Mouse (Mus musculus) gonadal fat pad, adult 2 months (tissue): ENCODE results near the gene Pcdh15. TPM values are rescaled to one million over a fixed set of nuclear protein-coding genes. Genes with fewer than 3 reads are reported as not detected.

ENCODE experiments used
- DNase-seq: peaks from one replicate; pipeline ENCODE4 v3.0.0-alpha.2; 2012; ENCODE audit warnings: low read depth
- polyA plus RNA-seq: library from polyadenylated mRNA; depleted of rRNA; stranded (reverse); fragments of >200 nt; gene quantifications from 2 replicates; pipeline ENCODE4 v1.2.3, GENCODE M21; 2012; rRNA removed

Gene Pcdh15
- polyA plus RNA-seq = 0.01 TPM in 1 of 2 replicates, not detected in the other

DNA sequence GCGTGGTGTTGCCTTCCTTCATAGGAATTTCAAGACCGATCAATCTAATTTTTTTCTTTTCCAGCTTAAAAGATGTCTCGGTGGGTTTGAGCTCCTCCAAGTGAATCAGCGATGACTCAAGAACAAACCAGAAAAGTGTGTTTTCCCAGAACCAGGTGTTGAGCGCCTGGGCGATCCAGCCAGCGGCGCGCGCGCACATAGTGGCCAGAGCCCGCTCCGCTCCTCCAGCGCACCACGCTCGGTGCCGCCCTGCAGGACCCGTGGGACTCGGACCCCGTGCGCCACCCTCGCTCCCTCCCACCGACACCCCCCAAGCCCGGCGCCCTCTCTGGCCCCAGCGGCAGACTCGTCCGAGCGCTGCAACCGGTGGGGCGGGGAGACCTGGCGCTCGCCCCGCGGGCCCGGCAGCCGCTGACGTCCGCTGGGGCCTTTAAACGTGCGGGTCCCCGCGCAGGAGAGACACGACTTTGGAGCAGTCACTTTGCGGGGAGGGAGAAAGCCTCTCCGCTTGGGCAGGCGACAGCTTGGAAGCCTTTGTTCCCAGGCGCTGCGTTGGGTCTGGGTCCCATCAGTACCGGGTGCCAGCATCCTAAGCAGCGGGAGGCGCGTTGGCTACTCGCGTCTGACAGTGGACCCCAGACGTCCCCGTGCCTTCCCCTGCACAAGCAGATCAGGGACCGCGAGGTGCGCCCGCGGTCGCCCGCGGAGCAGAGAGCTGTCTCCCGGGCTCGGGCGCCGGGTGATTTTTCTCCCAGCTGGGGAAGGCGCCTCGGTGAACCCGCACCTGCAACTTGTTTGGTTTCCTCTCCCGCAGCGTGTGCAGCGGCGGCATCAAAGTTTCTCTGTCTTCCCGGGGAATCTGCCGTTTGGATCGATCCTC is at the start of gene Pcdh15:
Pcdh15 (plus strand) TSS at position 377 of the 880 bp plus-strand sequence.
- no peak for DNase-seq

DNA sequence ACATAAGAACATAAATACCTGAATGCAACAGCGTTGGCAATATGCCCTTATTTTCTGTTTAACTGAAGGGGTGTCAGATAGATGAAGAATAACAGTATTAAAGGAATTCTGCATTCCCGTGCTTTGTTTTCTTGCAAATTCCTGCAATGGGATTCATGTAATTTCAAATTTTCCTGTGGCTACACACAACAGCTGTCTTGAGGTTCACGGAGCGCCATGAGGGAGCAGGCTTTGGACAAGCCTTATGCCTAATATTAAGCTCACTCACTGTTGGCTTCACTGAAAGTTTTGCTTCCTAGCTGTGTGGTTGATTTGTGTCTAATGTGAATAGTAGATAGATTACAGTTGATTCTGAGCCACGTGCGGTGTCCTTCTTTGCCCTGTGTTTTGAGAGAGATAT is 47.1 kb upstream of the Pcdh15 start:
- DNase-seq = no peak

DNA sequence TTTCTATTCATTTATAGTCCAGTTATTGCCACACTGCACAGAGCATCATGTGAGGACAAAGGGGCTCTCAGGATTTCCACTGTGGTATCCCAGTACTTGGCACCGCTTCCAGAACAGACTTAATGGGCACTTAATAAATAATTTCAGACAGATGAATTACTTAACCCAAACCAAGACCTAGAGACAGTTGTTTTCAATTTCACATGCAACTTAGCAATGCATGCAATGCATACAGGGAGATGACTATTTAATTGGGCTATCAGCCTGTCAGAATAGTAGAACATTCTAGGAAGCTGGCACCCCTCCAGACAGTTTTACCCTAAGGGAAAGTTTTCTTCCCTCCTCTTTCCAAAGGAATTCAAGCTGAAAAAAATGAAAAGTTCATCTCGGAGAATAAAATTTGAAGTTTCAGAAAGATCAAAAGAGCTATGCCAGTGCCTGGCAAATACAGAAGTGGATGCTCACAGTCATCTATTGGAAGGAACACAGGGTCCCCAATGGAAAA is 39.4 kb upstream of the Pcdh15 start:
- DNase-seq = no peak

DNA sequence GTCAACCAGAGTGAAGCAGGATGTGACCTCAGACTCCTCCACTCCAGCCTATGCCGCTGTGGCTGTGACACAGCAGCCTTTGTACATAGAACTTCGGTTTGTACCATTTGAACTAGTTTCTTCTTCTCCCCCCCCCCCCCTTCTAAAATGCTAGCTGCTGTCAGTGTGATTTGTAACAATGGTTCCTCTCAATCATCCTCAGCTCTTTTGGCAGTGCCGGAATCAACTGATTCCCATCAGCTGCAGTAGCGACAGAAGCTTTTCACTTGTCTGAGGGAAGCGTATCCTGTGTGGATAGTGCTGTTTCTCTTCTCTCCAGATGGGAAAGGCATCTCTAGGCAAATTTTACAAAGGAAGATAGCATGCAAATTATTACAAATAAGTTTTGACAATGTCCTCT is 12.4 kb upstream of the Pcdh15 start:
- DNase-seq = no peak

DNA sequence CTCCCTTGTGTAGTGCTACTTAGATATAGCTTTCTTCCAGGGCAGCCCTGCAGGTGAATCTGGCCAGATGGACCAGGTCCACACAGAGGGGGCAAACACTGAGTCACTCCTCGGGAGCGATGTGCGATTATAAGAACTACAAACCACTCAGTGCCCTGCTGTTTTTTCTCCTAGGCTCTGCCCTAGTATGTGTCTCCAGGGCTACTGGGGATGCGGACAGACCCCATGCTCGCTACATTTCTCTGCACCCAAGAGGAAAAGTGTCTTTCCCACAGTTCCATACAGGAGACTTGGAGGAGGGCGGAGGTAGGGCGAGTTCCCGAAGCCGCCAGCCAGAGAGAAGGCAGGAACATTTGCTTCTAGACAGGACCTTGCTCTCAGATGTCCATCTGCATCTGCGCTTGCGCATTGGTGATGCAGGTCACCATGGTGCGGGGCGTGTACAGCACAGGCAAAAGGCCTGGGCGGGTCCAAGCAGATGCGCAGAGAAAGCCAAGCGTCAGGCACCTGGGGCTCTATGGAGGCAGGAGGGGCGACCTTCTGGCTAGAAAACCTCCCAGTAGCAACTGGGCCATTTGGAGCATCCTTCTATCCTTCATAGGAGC is 2.5 kb upstream of the Pcdh15 start:
- no peak for DNase-seq

DNA sequence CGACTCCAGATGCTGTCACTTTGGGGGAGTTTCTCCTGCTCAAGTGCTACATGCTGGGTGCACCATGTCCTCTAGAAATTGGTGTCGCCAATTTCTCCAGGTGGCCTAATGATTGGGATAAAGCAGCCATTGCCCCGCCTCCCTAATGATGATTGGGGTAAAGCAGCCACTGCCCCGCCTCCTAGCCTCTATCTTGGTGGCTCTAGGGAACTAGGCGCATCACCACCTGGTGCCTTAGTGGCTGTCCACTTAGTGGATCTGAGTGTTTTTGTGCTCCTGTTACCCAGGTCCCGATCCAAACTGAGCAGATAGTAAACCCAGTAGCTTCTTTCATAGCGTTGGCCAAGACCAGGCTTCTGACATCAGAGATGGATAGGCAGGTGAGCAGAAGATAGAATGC is 2.0 kb upstream of the Pcdh15 start:
- DNase-seq = no peak

DNA sequence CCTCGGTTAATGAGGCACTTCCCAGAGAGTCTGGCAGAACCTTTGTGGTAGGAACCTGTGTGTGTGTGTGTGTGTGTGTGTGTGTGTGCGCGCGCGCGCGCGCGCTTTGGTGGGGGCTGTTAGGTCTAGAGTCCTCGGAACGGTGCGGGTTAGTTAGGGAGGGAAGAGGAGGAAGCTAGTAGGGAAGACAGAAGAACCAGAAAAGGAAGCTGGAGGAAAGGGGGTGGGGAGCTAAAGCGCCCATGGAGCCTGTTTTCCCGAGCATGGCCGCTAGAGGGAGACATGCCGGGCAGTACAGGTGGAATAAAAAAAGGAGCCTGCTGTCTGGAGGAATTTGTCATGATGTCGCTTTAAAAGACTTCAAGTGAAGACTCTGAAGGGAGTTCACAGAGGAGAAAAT is 1.2 kb upstream of the Pcdh15 start:
- DNase-seq = no peak

DNA sequence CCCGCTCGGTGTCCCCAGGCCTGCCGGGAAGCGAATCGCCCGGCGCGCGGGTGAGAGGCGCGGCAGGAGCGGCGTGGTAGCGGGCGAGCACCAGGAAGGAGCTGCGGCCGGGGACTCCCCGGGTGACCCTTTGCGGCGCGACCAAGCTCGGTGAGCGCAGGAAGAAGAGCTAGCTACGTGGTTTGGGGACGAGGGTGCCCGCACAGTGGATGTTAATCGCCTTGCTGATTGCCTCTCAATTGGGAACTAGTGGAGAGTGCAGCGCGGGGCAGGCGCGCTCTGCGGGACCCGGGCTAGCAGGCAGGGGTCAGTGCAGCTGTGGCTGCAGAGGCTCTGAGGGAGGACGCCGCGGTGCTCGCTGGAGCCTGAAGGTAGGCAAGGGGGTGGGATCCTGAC is 702 bp downstream of the Pcdh15 start:
- no peak for DNase-seq

DNA sequence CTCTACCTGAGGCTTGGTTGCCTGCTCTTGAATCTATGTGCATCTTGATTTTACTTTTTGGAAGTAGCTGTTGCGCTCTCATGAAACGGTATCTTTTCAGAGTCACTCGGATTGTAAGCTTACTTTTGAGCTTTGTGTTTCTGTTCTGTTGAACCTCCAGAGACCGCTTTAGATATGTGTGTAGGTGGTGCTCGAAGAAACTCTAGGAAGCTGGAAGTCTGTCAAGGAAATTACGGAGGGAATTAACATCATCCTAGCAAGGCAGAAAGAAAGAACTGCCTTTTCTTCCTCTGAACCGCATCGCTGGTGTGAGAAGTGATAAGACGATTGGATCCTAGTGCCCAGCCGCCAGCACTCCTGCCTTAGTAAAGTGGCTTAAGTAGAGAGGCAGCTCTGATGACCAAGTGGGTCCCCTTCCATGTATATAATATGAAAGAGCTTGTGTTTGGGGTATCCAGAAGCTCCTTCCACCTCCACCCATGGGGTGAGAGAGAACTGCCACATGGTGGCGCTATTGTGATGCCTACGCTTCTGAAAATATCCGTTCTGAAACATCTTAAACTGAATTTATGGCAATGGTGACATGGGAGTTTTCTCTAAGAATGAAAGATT is 4.3 kb downstream of the Pcdh15 start:
- DNase-seq = no peak

DNA sequence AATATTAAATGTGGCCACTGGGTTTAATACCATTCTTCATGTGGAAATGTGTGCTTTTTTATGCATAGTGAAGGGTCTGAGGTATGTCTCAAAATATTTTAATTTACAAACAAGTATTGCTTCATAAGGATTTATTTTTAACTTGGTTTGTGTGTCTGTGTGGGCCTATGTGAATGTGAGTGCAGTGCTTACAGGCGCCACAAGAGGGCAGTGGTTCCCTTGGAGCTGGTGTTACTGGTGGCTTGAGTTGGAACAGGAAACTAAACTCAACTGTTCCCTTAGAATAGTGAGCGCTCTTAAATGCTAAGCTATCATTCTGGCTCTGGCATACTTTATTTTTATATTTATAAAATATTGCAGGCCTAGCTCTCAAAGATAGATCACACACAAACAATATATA is 6.8 kb downstream of the Pcdh15 start:
- DNase-seq = no peak

DNA sequence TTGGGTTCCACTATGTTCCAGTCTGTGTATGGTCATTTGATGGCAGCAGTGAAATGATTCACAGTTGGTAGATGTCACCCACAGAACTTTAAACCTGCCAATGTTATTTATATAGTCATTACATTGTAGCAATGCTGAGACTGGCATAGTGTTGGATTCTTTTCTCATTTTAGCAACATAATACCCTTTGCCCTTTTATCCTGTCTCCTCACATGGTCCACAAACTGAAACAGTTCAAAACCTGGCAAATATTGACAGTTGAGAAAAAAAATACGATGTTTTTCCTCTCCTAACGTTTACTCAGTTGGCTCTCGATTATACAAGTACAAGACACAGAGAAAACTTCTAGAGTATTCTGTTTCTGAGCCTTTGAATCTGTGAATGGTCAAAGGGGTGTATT is 38.8 kb downstream of the Pcdh15 start:
- DNase-seq = no peak

DNA sequence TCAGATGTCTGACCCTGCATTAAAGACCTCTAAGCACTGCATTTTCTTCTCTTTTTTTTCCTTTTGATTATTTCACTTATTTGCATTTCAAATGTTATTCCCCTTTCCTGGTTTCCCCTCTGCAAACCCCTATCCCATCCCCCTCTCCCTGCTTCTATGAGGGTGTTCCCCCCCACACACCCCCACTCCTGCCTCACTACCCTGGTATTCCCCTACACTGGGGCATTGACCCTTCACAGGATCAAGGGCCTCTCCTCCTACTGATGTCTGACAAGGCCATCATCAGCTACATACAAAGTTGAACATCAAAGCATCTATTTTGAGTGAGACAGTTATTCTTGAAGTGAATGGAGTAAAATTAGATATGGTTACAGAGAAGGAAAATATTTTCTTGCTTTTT is 48.4 kb downstream of the Pcdh15 start:
- no peak for DNase-seq

DNA sequence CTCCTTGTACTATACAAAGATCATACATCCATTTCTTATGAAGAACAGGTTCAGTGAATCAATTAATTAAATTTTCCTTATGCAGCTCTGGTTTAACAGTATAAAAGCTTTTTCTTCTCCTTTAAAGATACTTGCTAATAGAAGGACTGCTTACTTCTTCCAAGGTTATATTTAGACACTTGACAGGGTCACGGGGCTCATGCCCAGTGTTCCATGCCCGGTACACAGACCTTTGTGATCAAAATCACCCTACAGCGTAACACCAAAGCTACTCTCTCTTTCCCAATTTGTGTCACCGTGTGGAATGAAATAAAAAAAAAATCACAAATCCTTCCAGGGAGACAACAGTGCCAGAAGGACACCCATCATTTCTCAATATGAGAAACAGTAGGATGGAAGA is 48.8 kb downstream of the Pcdh15 start:
- DNase-seq = no peak

DNA sequence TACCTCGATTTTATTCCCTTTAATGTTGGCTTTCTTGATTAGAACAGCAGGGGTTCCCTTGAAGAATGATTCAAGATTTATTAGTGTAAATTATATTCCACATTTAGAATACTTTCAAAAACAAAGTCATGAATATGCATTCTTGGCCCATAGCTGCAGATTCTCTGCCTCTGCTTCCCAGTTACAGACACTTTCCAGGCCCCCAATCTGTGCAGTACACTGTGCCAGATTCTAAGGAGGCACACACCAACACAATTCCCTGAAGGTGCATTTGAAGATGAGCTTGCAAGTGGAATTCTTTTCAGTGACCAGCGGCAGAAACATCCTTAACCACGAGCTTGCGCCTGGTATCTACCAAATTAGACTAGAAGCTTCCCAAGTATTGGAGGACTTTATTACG is 55.4 kb downstream of the Pcdh15 start:
- DNase-seq = no peak

DNA sequence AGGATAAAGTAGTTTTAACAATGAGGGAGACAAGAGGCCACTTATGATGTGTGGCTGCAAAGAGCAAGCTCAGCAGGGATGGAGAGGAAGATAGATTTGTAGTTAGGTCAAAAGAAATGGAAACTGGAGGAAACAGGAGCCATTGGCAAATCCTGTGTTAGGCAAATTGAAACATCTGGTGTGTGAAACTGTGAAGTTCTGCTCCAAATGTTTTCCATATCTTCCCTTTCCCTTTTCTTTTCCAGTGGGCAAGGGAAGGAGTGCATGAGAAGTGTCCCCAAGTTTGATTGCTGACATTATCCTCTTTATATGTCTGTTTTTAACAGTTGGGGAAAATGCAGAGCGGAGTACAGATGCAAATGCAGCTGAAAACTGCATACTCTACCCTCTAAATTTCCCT is 62.6 kb downstream of the Pcdh15 start:
- no peak for DNase-seq

DNA sequence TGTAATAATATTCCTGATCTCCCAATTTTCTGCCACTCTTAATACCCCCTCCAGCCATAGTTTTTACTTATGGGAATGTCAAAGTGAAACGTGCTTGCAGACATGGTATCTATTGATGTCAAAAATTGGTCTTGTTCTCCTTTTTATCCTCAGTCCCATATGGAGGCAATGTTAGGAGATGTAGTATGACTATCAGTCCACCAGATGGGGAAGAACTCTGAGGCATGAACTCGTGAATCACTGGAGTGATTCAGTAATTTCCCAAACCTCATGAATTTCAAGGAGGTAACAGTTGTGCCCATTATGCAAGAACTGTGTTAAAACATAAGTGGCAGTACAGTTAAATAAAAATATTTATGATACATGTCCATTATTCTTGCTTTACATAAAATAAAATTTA is 116.9 kb downstream of the Pcdh15 start:
- DNase-seq = no peak

DNA sequence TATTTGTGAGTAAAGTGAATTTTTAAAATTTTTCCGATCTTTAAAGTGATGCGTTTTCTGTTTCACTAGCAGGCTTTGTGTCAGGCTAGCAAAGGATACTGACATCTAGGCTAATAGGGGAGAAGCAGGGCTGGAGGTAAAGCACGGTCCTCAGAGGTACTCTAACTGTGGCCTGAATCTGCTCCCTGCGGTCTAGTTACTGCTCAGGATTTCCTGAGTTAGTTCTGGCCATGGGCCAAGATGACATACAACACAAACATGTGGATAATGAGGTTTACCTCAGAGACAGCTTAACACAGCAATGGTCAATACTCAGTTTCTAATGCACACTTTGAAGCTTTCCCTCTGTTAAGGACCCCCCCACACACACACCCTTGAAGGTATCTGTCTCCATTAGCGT is 143.2 kb downstream of the Pcdh15 start:
- DNase-seq = no peak

DNA sequence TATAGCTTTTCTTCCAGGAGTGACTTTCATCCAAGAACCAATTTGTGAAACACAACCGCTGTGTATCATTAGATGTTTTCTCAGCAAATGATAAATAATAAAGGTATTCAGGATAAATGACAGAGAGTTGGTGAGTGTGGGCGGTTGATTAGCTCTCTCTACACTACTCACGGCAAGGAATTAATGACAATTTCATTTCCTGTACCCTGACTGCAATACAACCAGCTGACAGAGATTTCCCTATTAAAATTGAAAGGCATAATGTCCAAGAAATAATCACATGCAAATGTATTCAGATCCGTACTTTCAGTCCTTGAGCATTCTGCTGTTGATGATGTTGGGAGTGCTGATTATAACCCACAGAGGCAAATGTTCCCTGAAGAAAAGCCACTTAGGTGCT is 181.3 kb downstream of the Pcdh15 start:
- no peak for DNase-seq

DNA sequence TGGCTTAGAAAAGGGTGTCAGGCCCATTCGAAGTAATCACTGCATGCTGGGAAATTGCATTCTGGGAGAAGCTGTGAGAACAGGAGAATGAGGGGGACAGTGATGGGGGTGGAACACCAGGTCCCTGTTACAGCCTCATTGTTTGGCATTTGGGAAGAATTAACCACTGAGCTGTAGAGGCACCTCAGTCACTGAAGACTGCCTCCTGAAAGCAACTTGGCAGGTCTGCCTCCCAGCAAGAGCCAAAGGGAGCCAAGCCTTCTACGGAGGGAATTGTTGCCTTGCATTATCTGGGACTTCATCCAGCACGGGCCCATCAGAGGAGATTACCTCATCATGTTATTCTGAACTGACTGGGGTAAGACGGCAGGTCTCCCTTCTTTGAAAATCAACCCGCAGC is 197.3 kb downstream of the Pcdh15 start:
- DNase-seq = no peak

DNA sequence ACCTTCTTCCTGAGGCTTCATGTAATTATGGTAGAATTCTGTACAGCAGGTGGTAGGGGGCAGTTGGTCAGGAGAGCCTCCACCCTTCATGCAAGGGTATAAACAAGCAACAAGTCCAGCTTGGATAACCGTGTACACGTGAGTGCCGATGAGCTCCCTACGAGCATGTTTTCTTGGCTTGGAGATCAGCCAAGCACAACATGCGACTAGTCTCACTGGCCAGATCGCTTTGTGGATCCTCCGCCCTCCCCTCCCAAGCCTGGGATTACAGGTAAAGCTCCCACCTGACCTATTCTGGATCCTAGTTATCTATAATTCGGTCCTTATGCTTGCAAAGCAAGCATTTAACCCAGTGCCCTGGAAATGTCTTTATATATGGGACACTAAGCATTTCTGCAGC is 202.8 kb downstream of the Pcdh15 start:
- no peak for DNase-seq

DNA sequence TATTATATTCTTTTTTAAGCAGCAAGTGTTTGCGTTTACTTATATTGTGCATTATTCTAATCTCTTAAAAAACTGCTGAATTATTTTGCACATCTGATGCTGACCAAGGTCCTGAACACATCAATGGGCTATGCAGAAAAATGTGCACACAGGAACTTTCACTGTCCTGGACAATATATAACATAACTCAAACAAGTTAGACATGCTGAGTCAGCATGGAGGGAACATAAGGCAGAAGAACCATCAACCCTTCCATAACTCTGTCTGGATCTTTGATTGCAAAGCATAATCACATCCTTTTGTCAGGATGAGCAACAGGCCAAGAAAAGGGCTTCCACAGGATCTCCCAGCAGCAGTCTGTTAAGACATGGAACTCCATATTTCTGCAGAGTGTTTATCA is 207.5 kb downstream of the Pcdh15 start:
- no peak for DNase-seq

DNA sequence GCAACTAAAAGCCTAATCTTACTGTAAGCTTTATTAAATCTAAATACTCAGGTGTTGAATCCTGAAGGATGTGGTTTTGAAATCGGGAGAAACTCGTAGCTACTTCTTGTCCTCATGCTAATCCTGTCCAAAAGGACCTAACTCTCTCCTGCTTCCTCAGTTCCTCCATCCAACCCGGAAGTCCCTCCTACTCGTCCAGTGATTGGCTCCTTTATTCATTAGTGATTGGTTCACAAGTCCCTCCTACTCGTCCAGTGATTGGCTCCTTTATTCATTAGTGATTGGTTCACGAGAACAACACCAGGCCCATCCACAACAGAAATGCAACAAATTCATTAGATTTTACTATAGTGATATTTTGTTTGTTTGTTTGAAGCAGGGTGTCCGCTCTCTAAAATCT is 227.7 kb downstream of the Pcdh15 start:
- no peak for DNase-seq

DNA sequence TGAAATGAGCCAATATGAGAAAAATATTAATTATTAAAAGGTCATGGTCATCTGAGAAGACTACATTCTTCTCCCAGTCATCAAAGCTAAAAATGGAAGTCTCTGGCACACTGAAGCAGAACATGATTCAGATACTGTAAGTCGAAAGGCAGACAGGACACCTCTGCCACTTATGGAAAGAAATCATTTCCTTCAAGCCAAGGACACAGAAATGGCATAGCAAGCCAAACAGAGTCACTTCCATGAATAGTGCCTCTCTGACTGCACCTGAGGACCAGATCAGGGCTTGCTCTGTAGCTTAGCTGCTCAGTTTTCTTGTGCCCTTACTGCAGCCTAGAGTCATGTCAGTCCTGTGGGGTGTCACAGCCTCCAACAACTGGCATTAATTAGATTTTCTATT is 234.3 kb downstream of the Pcdh15 start:
- DNase-seq = no peak
